Mouse (Mus musculus): ENCODE results near the gene 9130409I23Rik. TPM values are rescaled to one million over a fixed set of nuclear protein-coding genes. Genes with fewer than 3 reads are reported as not detected.

The 9130409I23Rik gene
- polyA plus RNA-seq, 1 experiment from 2014 or later, result 0.09 TPM

GRCm38 (mm10) chr1:181061784-181062485 is 10.9 kb downstream of the 9130409I23Rik start:
- 61% methylated on average over 3 of the region's 3 CpGs for WGBS
- no peak for ATAC-seq (ENCODE audit: insufficient read depth, low FRiP score)
- Histone ChIP-seq H3K9ac (ENCODE audit: low read length) (no peak overlapping the region), H3K4me2 (ENCODE audit: low read depth, low read length) (no peak overlapping the region), H3K4me3 (replicated peaks; ENCODE audit: low read length) (no peak overlapping the region), H3K27me3 (ENCODE audit: control insufficient read depth, insufficient read depth, low read length) (no peaks in the 10 kb centered on the region), H3K4me1 (ENCODE audit: control insufficient read depth, insufficient read depth, low read length) (no peaks in the 10 kb centered on the region), H3K36me3 (ENCODE audit: control insufficient read depth, insufficient read depth, low read length) (no peaks in the 10 kb centered on the region), H3K27ac (ENCODE audit: low read length) (no peak overlapping the region), H3K9me3 (replicated peaks; ENCODE audit: control insufficient read depth, low read length) (no peaks in the 10 kb centered on the region)

- Histone ChIP-seq H3K9ac (ENCODE audit: low read length) (no peak overlapping the region), H3K27ac (ENCODE audit: low read length) (no peak overlapping the region), H3K9me3 (replicated peaks; ENCODE audit: control insufficient read depth, low read length) (no peaks in the 10 kb centered on the region), H3K36me3 (ENCODE audit: control insufficient read depth, insufficient read depth, low read length) (no peaks in the 10 kb centered on the region), H3K4me1 (ENCODE audit: control insufficient read depth, insufficient read depth, low read length) (no peaks in the 10 kb centered on the region), H3K27me3 (ENCODE audit: control insufficient read depth, insufficient read depth, low read length) (no peaks in the 10 kb centered on the region), H3K4me2 (ENCODE audit: low read depth, low read length) (no peak overlapping the region), H3K4me3 (replicated peaks; ENCODE audit: low read length) (no peak overlapping the region)
- WGBS, result 61% methylated on average over 2 of the region's 2 CpGs
- no peak for ATAC-seq (ENCODE audit: insufficient read depth, low FRiP score)
These were observed 13.0 kb downstream of the 9130409I23Rik start for GRCm38 (mm10) chr1:181063991-181064390.

GRCm38 (mm10) chr1:181064648-181065047 is 13.6 kb downstream of the 9130409I23Rik start:
- 62% methylated on average over 6 of the region's 6 CpGs for WGBS
- no peaks in the 10 kb centered on the region for H3K9me3 ChIP-seq (replicated peaks; ENCODE audit: control insufficient read depth, low read length)
- no peaks in the 10 kb centered on the region for H3K36me3 ChIP-seq (ENCODE audit: control insufficient read depth, insufficient read depth, low read length)
- no peak overlapping the region for H3K4me2 ChIP-seq (ENCODE audit: low read depth, low read length)
- H3K9ac ChIP-seq (ENCODE audit: low read length), result no peak overlapping the region
- ATAC-seq (ENCODE audit: insufficient read depth, low FRiP score), result no peak
- no peak overlapping the region for H3K27ac ChIP-seq (ENCODE audit: low read length)
- no peak overlapping the region for H3K4me3 ChIP-seq (replicated peaks; ENCODE audit: low read length)
- no peaks in the 10 kb centered on the region for H3K27me3 ChIP-seq (ENCODE audit: control insufficient read depth, insufficient read depth, low read length)
- no peaks in the 10 kb centered on the region for H3K4me1 ChIP-seq (ENCODE audit: control insufficient read depth, insufficient read depth, low read length)

- WGBS, result 70% methylated on average over 1 of the region's 1 CpGs
- Histone ChIP-seq H3K4me3 (replicated peaks; ENCODE audit: low read length) (no peak overlapping the region), H3K9me3 (replicated peaks; ENCODE audit: control insufficient read depth, low read length) (no peaks in the 10 kb centered on the region), H3K27me3 (ENCODE audit: control insufficient read depth, insufficient read depth, low read length) (no peaks in the 10 kb centered on the region), H3K4me2 (ENCODE audit: low read depth, low read length) (no peak overlapping the region), H3K9ac (ENCODE audit: low read length) (no peak overlapping the region), H3K36me3 (ENCODE audit: control insufficient read depth, insufficient read depth, low read length) (no peaks in the 10 kb centered on the region), H3K4me1 (ENCODE audit: control insufficient read depth, insufficient read depth, low read length) (no peaks in the 10 kb centered on the region), H3K27ac (ENCODE audit: low read length) (no peak overlapping the region)
- no peak for ATAC-seq (ENCODE audit: insufficient read depth, low FRiP score)
These were observed 17.3 kb downstream of the 9130409I23Rik start for GRCm38 (mm10) chr1:181068344-181068743.

GRCm38 (mm10) chr1:181069671-181070070 is 18.6 kb downstream of the 9130409I23Rik start:
- Histone ChIP-seq H3K4me3 (replicated peaks; ENCODE audit: low read length) (no peak overlapping the region), H3K4me2 (ENCODE audit: low read depth, low read length) (no peak overlapping the region), H3K9me3 (replicated peaks; ENCODE audit: control insufficient read depth, low read length) (no peaks in the 10 kb centered on the region), H3K27ac (ENCODE audit: low read length) (no peak overlapping the region), H3K27me3 (ENCODE audit: control insufficient read depth, insufficient read depth, low read length) (no peaks in the 10 kb centered on the region), H3K36me3 (ENCODE audit: control insufficient read depth, insufficient read depth, low read length) (no peaks in the 10 kb centered on the region), H3K4me1 (ENCODE audit: control insufficient read depth, insufficient read depth, low read length) (no peaks in the 10 kb centered on the region), H3K9ac (ENCODE audit: low read length) (no peak overlapping the region)
- no peak for ATAC-seq (ENCODE audit: insufficient read depth, low FRiP score)
- WGBS, result 66% methylated on average over 11 of the region's 11 CpGs

- Histone ChIP-seq H3K27ac (ENCODE audit: low read length) (no peak overlapping the region), H3K4me2 (ENCODE audit: low read depth, low read length) (no peak overlapping the region), H3K4me3 (replicated peaks; ENCODE audit: low read length) (no peak overlapping the region), H3K9me3 (replicated peaks; ENCODE audit: control insufficient read depth, low read length) (no peaks in the 10 kb centered on the region), H3K27me3 (ENCODE audit: control insufficient read depth, insufficient read depth, low read length) (no peaks in the 10 kb centered on the region), H3K4me1 (ENCODE audit: control insufficient read depth, insufficient read depth, low read length) (no peaks in the 10 kb centered on the region), H3K36me3 (ENCODE audit: control insufficient read depth, insufficient read depth, low read length) (no peaks in the 10 kb centered on the region), H3K9ac (ENCODE audit: low read length) (no peak overlapping the region)
- 39% methylated on average over 5 of the region's 5 CpGs for WGBS
- ATAC-seq (ENCODE audit: insufficient read depth, low FRiP score), result no peak
These were observed 22.0 kb downstream of the 9130409I23Rik start for GRCm38 (mm10) chr1:181073075-181073474.

- Histone ChIP-seq H3K27me3 (ENCODE audit: control insufficient read depth, insufficient read depth, low read length) (no peaks in the 10 kb centered on the region), H3K9me3 (replicated peaks; ENCODE audit: control insufficient read depth, low read length) (no peaks in the 10 kb centered on the region), H3K9ac (ENCODE audit: low read length) (no peak overlapping the region), H3K4me2 (ENCODE audit: low read depth, low read length) (no peak overlapping the region), H3K27ac (ENCODE audit: low read length) (no peak overlapping the region), H3K36me3 (ENCODE audit: control insufficient read depth, insufficient read depth, low read length) (no peaks in the 10 kb centered on the region), H3K4me1 (ENCODE audit: control insufficient read depth, insufficient read depth, low read length) (no peaks in the 10 kb centered on the region), H3K4me3 (replicated peaks; ENCODE audit: low read length) (no peak overlapping the region)
- WGBS, result 28% methylated on average over 2 of the region's 2 CpGs
- ATAC-seq (ENCODE audit: insufficient read depth, low FRiP score), result no peak
These were observed 33.0 kb downstream of the 9130409I23Rik start for GRCm38 (mm10) chr1:181084021-181084420.

GRCm38 (mm10) chr1:181090048-181090447 is 39.0 kb downstream of the 9130409I23Rik start:
- no peaks in the 10 kb centered on the region for H3K27me3 ChIP-seq (ENCODE audit: control insufficient read depth, insufficient read depth, low read length)
- WGBS, result 75% methylated on average over 12 of the region's 12 CpGs
- no peak overlapping the region for H3K9ac ChIP-seq (ENCODE audit: low read length)
- H3K4me1 ChIP-seq (ENCODE audit: control insufficient read depth, insufficient read depth, low read length), result no peaks in the 10 kb centered on the region
- H3K36me3 ChIP-seq (ENCODE audit: control insufficient read depth, insufficient read depth, low read length), result peaks cover 18% of the 10 kb centered on the region
- no peak overlapping the region for H3K27ac ChIP-seq (ENCODE audit: low read length)
- no peak for ATAC-seq (ENCODE audit: insufficient read depth, low FRiP score)
- H3K9me3 ChIP-seq (replicated peaks; ENCODE audit: control insufficient read depth, low read length), result no peaks in the 10 kb centered on the region
- no peak overlapping the region for H3K4me3 ChIP-seq (replicated peaks; ENCODE audit: low read length)
- H3K4me2 ChIP-seq (ENCODE audit: low read depth, low read length), result no peak overlapping the region

Measured in stomach, embryonic 16.5 days (tissue).